Mouse (Mus musculus): ENCODE data around the gene Olfr275.
"Not testable (repeated sequence)": the region's sequence is repeated elsewhere in the genome, so short reads cannot be mapped to it uniquely, and the experiment has no call there.

Gene Olfr275

GRCm38 (mm10) chr4:52814304-52814703 lies at the start of gene Olfr275:
TSS of gene Olfr275 (plus strand) at chr4:52814604.
- in situ Hi-C loops (cut with MboI) = no loop called here

DNA sequence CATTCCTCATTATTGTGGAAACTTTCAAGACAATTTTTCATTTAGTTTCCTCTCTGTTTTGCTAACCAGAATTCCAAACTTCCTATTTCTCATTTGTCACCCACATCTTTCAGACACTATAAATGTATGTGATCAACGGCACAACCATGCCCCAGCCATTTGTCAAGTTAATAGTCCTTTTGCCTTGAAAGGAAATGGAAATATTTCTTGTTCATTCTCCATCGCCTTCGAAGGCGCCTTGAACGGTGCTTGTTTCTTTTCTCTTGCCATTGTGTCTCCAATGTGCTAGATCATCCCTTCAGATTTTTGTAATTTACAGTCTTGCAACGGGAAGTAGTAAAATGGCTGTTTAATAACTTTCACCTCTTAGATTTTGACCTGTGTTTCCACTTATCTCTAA lies 48.8 kb upstream of the Olfr275 start:
- in situ Hi-C loops (cut with MboI) = no loop called here

DNA sequence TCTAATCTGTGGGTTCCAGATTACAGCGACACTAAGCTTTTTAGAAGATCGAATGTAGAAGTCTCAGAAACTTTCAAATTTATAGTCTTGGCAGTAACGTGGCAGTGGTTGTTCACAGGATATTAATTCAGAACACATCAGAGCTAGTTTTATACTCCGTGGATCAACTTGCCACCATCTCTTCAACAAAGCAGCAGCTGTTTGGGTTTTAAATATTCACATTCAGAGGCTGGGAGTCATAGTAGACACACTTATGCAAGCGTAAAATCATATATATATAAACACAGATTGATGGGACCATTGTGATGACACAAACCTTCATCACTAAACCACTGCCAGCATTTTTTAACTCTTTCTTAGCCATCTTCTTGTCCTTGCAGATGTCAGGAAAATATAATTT lies 42.2 kb upstream of the Olfr275 start:
- in situ Hi-C loops (cut with MboI) = no loop called here

GRCm38 (mm10) chr4:52800013-52800412 lies 14.4 kb upstream of the Olfr275 start:
- in situ Hi-C loops (cut with MboI) = no loop called here

DNA sequence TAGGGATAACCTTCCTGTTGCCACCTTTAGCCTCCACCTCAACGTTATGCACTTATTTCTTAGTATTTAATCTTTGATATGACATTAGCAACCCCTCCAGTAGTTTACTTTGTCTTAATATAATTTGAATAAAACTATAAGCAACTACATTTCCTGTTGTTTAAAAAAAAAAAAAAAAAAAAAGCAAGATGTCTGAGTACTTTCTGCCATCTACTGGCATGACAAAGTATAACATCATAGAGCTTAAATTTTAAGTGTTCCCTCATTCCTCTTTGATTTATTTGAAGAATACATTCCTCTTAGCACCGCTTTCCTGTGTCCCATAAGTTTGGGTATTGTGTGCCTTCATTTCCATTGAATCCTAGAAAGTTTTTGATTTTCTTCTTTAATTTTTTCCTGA lies 2.5 kb upstream of the Olfr275 start:
- in situ Hi-C loops (cut with MboI) = no loop called here

DNA sequence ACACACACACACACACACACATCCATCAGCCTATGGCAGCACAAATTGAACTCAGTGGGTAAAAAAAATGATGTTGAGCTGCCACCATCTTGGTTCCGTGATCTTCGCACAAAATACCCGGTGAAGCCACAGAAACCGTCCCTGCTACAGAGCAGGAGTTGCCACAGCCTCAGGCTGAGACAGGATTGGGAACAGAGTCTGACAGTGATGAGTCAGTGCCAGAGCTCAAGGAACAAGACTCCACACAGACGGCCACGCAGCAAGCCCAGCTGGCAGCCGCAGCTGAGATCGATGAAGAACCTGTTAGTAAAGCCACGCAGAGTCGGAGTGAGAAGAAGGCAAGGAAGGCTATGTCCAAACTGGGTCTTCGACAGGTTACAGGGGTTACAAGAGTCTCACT lies 7.0 kb downstream of the Olfr275 start:
- in situ Hi-C loops (cut with MboI) = no loop called here

- in situ Hi-C loops (cut with MboI) = not testable (repeated sequence)
Observed at GRCm38 (mm10) chr4:52845411-52845810, 31.0 kb downstream of the Olfr275 start.

DNA sequence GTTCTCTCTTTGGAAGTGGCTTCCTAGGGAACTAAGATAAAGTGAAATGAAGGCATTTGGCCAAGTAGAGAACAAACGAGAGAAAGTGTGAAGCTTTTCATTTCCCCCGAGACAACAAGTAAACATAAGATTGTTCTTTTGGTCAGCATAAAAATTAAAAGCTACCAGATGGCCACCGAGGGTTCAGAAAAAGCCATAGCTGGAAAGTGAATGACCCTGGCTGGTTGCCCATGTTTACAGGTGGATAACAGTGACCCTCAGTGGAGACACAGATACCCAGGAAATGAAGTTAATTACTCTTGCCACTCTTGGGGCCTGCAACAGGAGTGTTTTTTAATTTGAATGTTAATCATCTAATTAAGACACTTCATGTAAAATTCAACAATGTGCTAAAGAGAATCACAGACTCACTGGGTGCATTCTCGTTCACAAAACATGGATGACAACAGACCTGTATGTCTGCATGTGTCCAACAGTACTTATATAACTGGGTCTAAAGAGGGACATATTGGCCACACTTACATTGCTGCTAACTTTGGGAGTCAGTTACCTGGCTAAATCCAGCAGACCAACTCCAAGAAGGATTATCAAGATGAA lies 34.7 kb downstream of the Olfr275 start:
- in situ Hi-C loops (cut with MboI) = no loop called here

GRCm38 (mm10) chr4:52849672-52850071 lies 35.3 kb downstream of the Olfr275 start:
- in situ Hi-C loops (cut with MboI) = no loop called here

DNA sequence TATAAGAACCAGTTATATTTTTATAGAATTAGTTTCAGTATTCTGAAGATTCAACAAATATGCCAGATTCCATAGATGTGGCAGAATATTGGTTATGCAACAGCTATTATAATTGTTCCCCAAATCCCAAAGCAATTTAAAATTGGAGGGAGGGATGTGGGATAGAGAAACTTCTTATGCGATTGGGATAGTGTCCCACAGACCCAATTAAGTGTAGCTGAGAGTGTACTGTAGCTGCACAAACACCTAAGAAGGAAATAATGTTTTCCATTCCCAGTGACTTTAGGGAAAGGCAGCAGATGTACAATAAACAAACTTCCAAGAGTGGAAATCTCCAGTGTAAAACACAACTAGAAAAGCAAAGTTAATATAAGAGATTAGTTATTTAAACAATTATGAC lies 44.7 kb downstream of the Olfr275 start, which contains the start of gene Olfr273:
Gene Olfr273, minus strand, starts transcription at position 101 of the 400 bp plus-strand sequence.
- in situ Hi-C loops (cut with MboI) = no loop called here

GRCm38 (mm10) chr4:52864156-52864555 lies 49.8 kb downstream of the Olfr275 start:
- in situ Hi-C loops (cut with MboI) = no loop called here

Measured in mature B cell (primary cell).